Comparison of ENCODE assay signal across 11 mouse cellular contexts in the genomic region with DNA sequence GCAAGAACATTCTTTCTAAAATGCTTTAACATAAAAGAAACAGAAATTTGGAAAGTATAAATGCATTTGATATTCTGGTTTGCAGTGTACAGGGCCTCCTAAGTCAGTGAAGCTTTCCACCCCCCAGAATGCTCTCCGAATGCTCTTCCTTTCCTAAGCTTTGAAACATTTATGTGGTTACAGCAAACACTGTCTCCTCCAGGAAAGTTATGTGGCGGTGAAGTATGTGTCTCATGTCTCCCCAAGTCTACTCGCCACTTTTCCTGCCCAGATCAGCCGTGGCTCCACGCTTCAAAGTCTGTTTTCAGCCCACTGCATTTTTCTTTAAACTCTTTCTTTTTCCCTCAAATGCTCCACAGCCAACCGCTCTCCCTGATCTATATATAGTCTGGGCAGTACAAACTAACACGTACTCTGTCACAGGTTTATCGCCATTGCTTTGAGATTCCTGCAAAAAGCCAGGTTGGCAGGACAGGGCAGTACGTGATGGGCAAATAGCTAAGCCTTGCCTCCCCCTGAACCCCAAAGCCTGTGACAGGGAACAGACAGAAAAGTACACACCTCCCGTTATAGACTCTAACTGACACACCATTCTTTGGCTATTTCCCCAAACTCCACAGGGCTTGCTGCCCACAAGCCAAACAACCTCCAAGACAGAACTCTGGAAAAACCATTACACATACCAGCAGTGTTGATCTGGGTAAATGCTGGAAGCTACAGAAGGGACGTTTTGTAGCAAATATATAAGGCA. TPM values are rescaled to one million over a fixed set of nuclear protein-coding genes. Genes with fewer than 3 reads are reported as not detected.
DNase-seq lines count a peak whose midpoint lies in the region; ATAC-seq lines count a peak whose summit lies in the region.
"Had no signal": no experiment of that assay in that cellular context is flagged by ENCODE, and none has a peak within 500 bp of the region (broad histone marks: within the 10 kb centered on the region; RNA-seq: fewer than 3 reads in every experiment).

No protein-coding gene starts in this region.

- no peak overlapping the region for H3K9ac ChIP-seq in hindbrain, embryonic 12.5 days
- H3K9ac ChIP-seq in hindbrain, embryonic 13.5 days: no peak overlapping the region
- no peak overlapping the region for H3K9ac ChIP-seq in embryonic facial prominence, embryonic 12.5 days
- peak overlapping the region; percentile 41 for H3K9ac ChIP-seq in heart, embryonic 16.5 days (ENCODE audit: low read length)
- H3K9ac ChIP-seq: forebrain, embryonic 15.5 days had no signal

- H3K4me3 ChIP-seq in hindbrain, embryonic 12.5 days: no peak overlapping the region
- no peak overlapping the region for H3K4me3 ChIP-seq in hindbrain, embryonic 13.5 days
- no peak overlapping the region for H3K4me3 ChIP-seq in embryonic facial prominence, embryonic 12.5 days
- no peak overlapping the region for H3K4me3 ChIP-seq in heart, embryonic 16.5 days (ENCODE audit: low read length)
- H3K4me3 ChIP-seq: forebrain, embryonic 15.5 days had no signal

- H3K27me3 ChIP-seq in hindbrain, embryonic 12.5 days: no peaks in the 10 kb centered on the region
- no peaks in the 10 kb centered on the region for H3K27me3 ChIP-seq in hindbrain, embryonic 13.5 days
- H3K27me3 ChIP-seq in embryonic facial prominence, embryonic 12.5 days: no peaks in the 10 kb centered on the region
- H3K27me3 ChIP-seq in heart, embryonic 16.5 days (ENCODE audit: control insufficient read depth, insufficient read depth, low read length): no peaks in the 10 kb centered on the region
- H3K27me3 ChIP-seq: forebrain, embryonic 15.5 days had no signal

- H3K36me3 ChIP-seq in hindbrain, embryonic 12.5 days: 0 out of 2 replicates have a peak, but pooled peaks cover 17% of the 10 kb centered on the region
- peaks cover 5% of the 10 kb centered on the region; the same call in 1 of the 2 replicates for H3K36me3 ChIP-seq in hindbrain, embryonic 13.5 days
- peaks cover 18% of the 10 kb centered on the region for H3K36me3 ChIP-seq in embryonic facial prominence, embryonic 12.5 days
- peaks cover 11% of the 10 kb centered on the region for H3K36me3 ChIP-seq in heart, embryonic 16.5 days (ENCODE audit: control insufficient read depth, insufficient read depth)
- H3K36me3 ChIP-seq: forebrain, embryonic 15.5 days had no signal

- DNase-seq in lung, postnatal 4 days: peak; percentile 43 to 59
- DNase-seq in B cell, adult 2 months: no peak
- DNase-seq in layer of hippocampus, adult 9-11 months: no peak
- DNase-seq in adrenal gland, postnatal 4 days (ENCODE audit: low spot score in 2 of 2): no peak
- DNase-seq: kidney, postnatal 10 days had no signal

- H3K4me1 ChIP-seq in hindbrain, embryonic 12.5 days: peaks cover 6% of the 10 kb centered on the region
- H3K4me1 ChIP-seq in hindbrain, embryonic 13.5 days (replicated peaks): peaks cover 7% of the 10 kb centered on the region; the same call in 1 of the 2 replicates
- peaks cover 50% of the 10 kb centered on the region for H3K4me1 ChIP-seq in embryonic facial prominence, embryonic 12.5 days
- peaks cover 59% of the 10 kb centered on the region for H3K4me1 ChIP-seq in heart, embryonic 16.5 days (ENCODE audit: control insufficient read depth, insufficient read depth, low read length)
- H3K4me1 ChIP-seq: forebrain, embryonic 15.5 days had no signal

- WGBS in hindbrain, embryonic 12.5 days: 82% methylated on average over 11 of the region's 11 CpGs
- WGBS in hindbrain, embryonic 13.5 days: 88% methylated on average over 11 of the region's 11 CpGs
- WGBS in embryonic facial prominence, embryonic 12.5 days: 67% methylated on average over 11 of the region's 11 CpGs
- WGBS in heart, embryonic 16.5 days: 51% methylated on average over 11 of the region's 11 CpGs

- H3K4me2 ChIP-seq in hindbrain, embryonic 12.5 days (replicated peaks): no peak overlapping the region
- no peak overlapping the region for H3K4me2 ChIP-seq in hindbrain, embryonic 13.5 days
- no peak overlapping the region for H3K4me2 ChIP-seq in embryonic facial prominence, embryonic 12.5 days (replicated peaks)
- H3K4me2 ChIP-seq in heart, embryonic 16.5 days (ENCODE audit: low read depth, low read length): no peak overlapping the region
- H3K4me2 ChIP-seq: forebrain, embryonic 15.5 days had no signal

- H3K9me3 ChIP-seq in hindbrain, embryonic 12.5 days (replicated peaks): no peaks in the 10 kb centered on the region
- no peaks in the 10 kb centered on the region for H3K9me3 ChIP-seq in hindbrain, embryonic 13.5 days
- H3K9me3 ChIP-seq in embryonic facial prominence, embryonic 12.5 days: no peaks in the 10 kb centered on the region
- H3K9me3 ChIP-seq in heart, embryonic 16.5 days (replicated peaks; ENCODE audit: control insufficient read depth, low read length): no peaks in the 10 kb centered on the region
- H3K9me3 ChIP-seq: forebrain, embryonic 15.5 days had no signal

- ATAC-seq in hindbrain, embryonic 12.5 days (ENCODE audit: low FRiP score): no peak
- no peak for ATAC-seq in hindbrain, embryonic 13.5 days (ENCODE audit: low FRiP score)
- no peak for ATAC-seq in embryonic facial prominence, embryonic 12.5 days (ENCODE audit: insufficient number of reproducible peaks, insufficient read depth, low FRiP score, low TSS enrichment)
- ATAC-seq in heart, embryonic 16.5 days (replicated peaks; ENCODE audit: extremely low read depth, insufficient read depth, low FRiP score): 0 out of 2 replicates have a peak, but pooled peaks have one; percentile 37
- ATAC-seq: forebrain, embryonic 15.5 days had no signal

- peak overlapping the region; percentile 6; the same call in 1 of the 2 replicates for H3K27ac ChIP-seq in hindbrain, embryonic 12.5 days
- no peak overlapping the region for H3K27ac ChIP-seq in hindbrain, embryonic 13.5 days
- peak overlapping the region; percentile 90 for H3K27ac ChIP-seq in embryonic facial prominence, embryonic 12.5 days
- H3K27ac ChIP-seq in heart, embryonic 16.5 days (ENCODE audit: low read length): peak overlapping the region; percentile 94
- H3K27ac ChIP-seq: forebrain, embryonic 15.5 days had no signal

RNA-seq across cellular contexts. Expression of gene Ddc, which starts 55.6 kb away (rescaled TPM):
- polyA plus RNA-seq in hindbrain, embryonic 12.5 days (2016; fragmentation: Nextera tagmentation; extraction: Ambion mirVana): 8.3 and 12.4 TPM in 2 replicates
- 5.8 and 7.7 TPM in 2 replicates for polyA plus RNA-seq in hindbrain, embryonic 13.5 days (2015; fragmentation: Nextera tagmentation; extraction: Ambion mirVana)
- polyA plus RNA-seq in embryonic facial prominence, embryonic 12.5 days (2016; fragmentation: Nextera tagmentation; extraction: Ambion mirVana): 10.8 and 13.5 TPM in 2 replicates
- polyA plus RNA-seq in heart, embryonic 16.5 days (2015; fragmentation: Nextera tagmentation; extraction: Ambion mirVana): 112 TPM in 2 replicates
- total RNA-seq in adrenal gland, postnatal 4 days (2021): 100 to 1,000 TPM; 112 to 114 TPM
- total RNA-seq: megakaryocyte progenitor cell, adult 5-6 weeks had no signal

Comparison
In these comparisons a context has a peak if more than half of its experiments do, and no peak if none do; other contexts are left out.
1. DNase-seq: peak in lung, postnatal 4 days (2 of 2); none in B cell, adult 2 months (0 of 2), layer of hippocampus, adult 9-11 months (single experiment) and adrenal gland, postnatal 4 days (0 of 2).